Mouse (Mus musculus) liver, postnatal 0 days (tissue): ENCODE results near the gene Fzd7.

Source experiments
- CTCF ChIP-seq: sonication (generic); IDR thresholded peaks from 2 replicates; pipeline ENCODE4 v1.5.1; 2016; ENCODE audit warnings: antibody characterized with exemption, low read depth
- EP300 ChIP-seq: IDR thresholded peaks from 2 replicates; pipeline ENCODE4 v1.6.1; 2016; ENCODE audit warnings: antibody characterized with exemption, low read depth, mild to moderate bottlenecking

DNA sequence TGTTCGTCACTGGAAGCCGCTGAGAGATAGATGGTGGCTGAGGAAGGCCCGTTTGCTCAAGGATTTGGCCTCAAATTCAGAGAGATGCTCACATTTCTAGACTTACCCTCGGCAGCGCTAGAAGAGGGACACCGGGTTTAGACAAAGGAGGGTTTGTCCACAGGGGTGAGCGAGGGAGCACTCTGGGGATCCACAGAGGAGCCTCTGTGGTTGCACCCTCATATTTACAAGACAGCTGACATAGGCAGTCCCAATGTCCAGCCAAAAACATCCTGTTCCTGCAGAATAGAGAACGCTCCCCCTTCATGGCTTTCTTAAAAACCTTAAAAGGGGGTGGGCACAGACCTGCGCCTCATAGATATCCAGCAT is 16.6 kb upstream of the Fzd7 start:
- TF ChIP-seq EP300 (no peak), CTCF (no peak)
